Mouse (Mus musculus): ENCODE data around the gene Sipa1l1. TPM values are rescaled to one million over a fixed set of nuclear protein-coding genes. Genes with fewer than 3 reads are reported as not detected.
A peak's percentile ranks its signal among the peaks of the same experiment; 100 is the strongest.

Sipa1l1 gene
- total RNA-seq, 2 experiments from 2014 or later = 8.6 to 10.5 TPM

GRCm38 (mm10) chr12:82237095-82237494 is 68.0 kb downstream of the Sipa1l1 start:
- DNase-seq = no peak
- intact Hi-C loops (cut with DNase I) = no loop called here

GRCm38 (mm10) chr12:82237946-82238345 is 68.8 kb downstream of the Sipa1l1 start:
- intact Hi-C loops (cut with DNase I) = no loop called here
- no peak for DNase-seq

- no peak for DNase-seq
- intact Hi-C loops (cut with DNase I) = no loop called here
Measured at GRCm38 (mm10) chr12:82240674-82241073, 71.6 kb downstream of the Sipa1l1 start.

GRCm38 (mm10) chr12:82245219-82245618 is 76.1 kb downstream of the Sipa1l1 start:
- no peak for DNase-seq
- intact Hi-C loops (cut with DNase I) = no loop called here

GRCm38 (mm10) chr12:82246422-82246821 is 77.3 kb downstream of the Sipa1l1 start:
- DNase-seq = no peak
- intact Hi-C loops (cut with DNase I) = no loop called here

GRCm38 (mm10) chr12:82247371-82248258 is 78.5 kb downstream of the Sipa1l1 start:
- intact Hi-C loops (cut with DNase I) = no loop called here

GRCm38 (mm10) chr12:82248501-82248900 is 79.4 kb downstream of the Sipa1l1 start:
- no peak for DNase-seq
- intact Hi-C loops (cut with DNase I) = no loop called here

More at GRCm38 (mm10) chr12:82247371-82248258, 78.5 kb downstream of the Sipa1l1 start:
- DNase-seq = no peak

- intact Hi-C loops (cut with DNase I) = no loop called here
- DNase-seq = no peak
Measured at GRCm38 (mm10) chr12:82251328-82251727, 82.2 kb downstream of the Sipa1l1 start.

GRCm38 (mm10) chr12:82254076-82254475 is 85.0 kb downstream of the Sipa1l1 start:
- intact Hi-C loops (cut with DNase I) = no loop called here
- no peak for DNase-seq

- DNase-seq = no peak
- intact Hi-C loops (cut with DNase I) = no loop called here
Measured at GRCm38 (mm10) chr12:82256012-82256411, 86.9 kb downstream of the Sipa1l1 start.

- intact Hi-C loops (cut with DNase I) = no loop called here
- DNase-seq = peak in 1 of 2 experiments; percentile 18
Measured at GRCm38 (mm10) chr12:82256921-82257500, 87.9 kb downstream of the Sipa1l1 start.

GRCm38 (mm10) chr12:82257994-82258785 is 89.1 kb downstream of the Sipa1l1 start:
- DNase-seq = no peak
- intact Hi-C loops (cut with DNase I) = no loop called here

GRCm38 (mm10) chr12:82263443-82263842 is 94.3 kb downstream of the Sipa1l1 start:
- no peak for DNase-seq
- intact Hi-C loops (cut with DNase I) = no loop called here

- DNase-seq = no peak
- intact Hi-C loops (cut with DNase I) = no loop called here
Measured at GRCm38 (mm10) chr12:82264083-82264851, 95.1 kb downstream of the Sipa1l1 start.

GRCm38 (mm10) chr12:82265335-82266274 is 96.5 kb downstream of the Sipa1l1 start:
- DNase-seq = peak; percentile 20 to 24
- intact Hi-C loops (cut with DNase I) = no loop called here

GRCm38 (mm10) chr12:82271447-82271846 is 102.3 kb downstream of the Sipa1l1 start:
- DNase-seq = no peak
- intact Hi-C loops (cut with DNase I) = loop anchor here (5.0 kb wide), 1 partner anchor 99 kb away; no protein-coding TSS in a partner anchor

GRCm38 (mm10) chr12:82273503-82273902 is 104.4 kb downstream of the Sipa1l1 start:
- intact Hi-C loops (cut with DNase I) = loop anchor here (5.0 kb wide), 1 partner anchor 101 kb away; no protein-coding TSS in a partner anchor
- no peak for DNase-seq

- DNase-seq = no peak
- intact Hi-C loops (cut with DNase I) = loop anchor here (5.0 kb wide), 1 partner anchor 102 kb away; no protein-coding TSS in a partner anchor
Measured at GRCm38 (mm10) chr12:82274576-82274975, 105.5 kb downstream of the Sipa1l1 start.

- intact Hi-C loops (cut with DNase I) = no loop called here
- peak; percentile 65 to 72 for DNase-seq
Measured at GRCm38 (mm10) chr12:82275767-82276166, 106.6 kb downstream of the Sipa1l1 start.

Measured in heart, postnatal 36 days (tissue).